Mouse (Mus musculus) kidney, adult 2 months (tissue): ENCODE data around the gene Rcn2.

ENCODE experiments used
- CTCF ChIP-seq: fragments of 200-500 bp; conservative IDR thresholded peaks from 2 replicates; pipeline ENCODE4 v1.5.1; 2011; ENCODE audit warnings: low read depth, mild to moderate bottlenecking, control low read depth, low read length, moderate library complexity, mixed read lengths; ENCODE audit not compliant: insufficient read depth, insufficient read length
- POLR2A ChIP-seq: fragments of 200-500 bp; IDR thresholded peaks from one replicate; pipeline ENCODE4 v1.6.1; 2011; ENCODE audit warnings: low read depth, low read length, control low read depth

- TF ChIP-seq CTCF, result no peak
- TF ChIP-seq POLR2A, result no peak
Observed at GRCm38 (mm10) chr9:56092102-56092501, 50.5 kb downstream of the Rcn2 start.
